Mouse (Mus musculus): Measurements from ENCODE around the gene Ntm.

Gene Ntm

GRCm38 (mm10) chr9:29477219-29477618 lies 485.7 kb downstream of the Ntm start:
- DNase-seq (ENCODE audit: low read depth, low spot score), result peak; percentile 59

GRCm38 (mm10) chr9:29473418-29473817 lies 489.5 kb downstream of the Ntm start:
- no peak for DNase-seq (ENCODE audit: low read depth, low spot score)

GRCm38 (mm10) chr9:29472226-29472625 lies 490.7 kb downstream of the Ntm start:
- DNase-seq (ENCODE audit: low read depth, low spot score), result no peak

- no peak for DNase-seq (ENCODE audit: low read depth, low spot score)
Observed at GRCm38 (mm10) chr9:29464756-29465155, 498.2 kb downstream of the Ntm start.

GRCm38 (mm10) chr9:29462970-29463593 lies 499.9 kb downstream of the Ntm start:
- DNase-seq (ENCODE audit: low read depth, low spot score), result no peak

DNA sequence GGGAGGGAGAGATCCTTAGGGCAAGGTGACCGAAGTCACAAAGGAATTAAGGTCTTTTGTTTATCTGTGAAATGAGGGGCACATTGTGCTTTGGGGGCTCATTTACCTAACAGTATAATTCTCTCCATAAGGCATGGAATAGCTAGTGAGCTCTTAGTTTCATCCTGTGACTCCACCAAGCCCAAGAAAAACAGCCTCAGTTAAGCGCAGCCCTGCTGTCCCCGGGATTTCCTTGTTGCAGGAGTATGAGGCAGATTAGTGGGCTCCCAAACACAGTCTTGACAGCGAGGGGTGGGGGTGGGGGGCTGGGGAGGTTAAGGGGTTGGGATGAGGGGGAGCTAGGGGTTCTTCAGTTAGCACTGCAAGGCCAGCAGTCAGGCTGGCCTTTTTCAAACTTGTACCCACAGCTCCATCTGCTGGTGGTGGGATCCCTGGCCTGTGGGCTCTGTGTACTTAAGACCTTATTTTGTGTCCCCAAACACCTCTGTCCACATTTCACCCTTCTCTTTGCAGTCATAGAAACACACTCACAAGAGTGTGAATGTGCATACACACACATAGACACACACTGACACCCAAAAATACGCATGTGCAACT lies 504.9 kb downstream of the Ntm start:
- DNase-seq (ENCODE audit: low read depth, low spot score), result peak; percentile 80

DNA sequence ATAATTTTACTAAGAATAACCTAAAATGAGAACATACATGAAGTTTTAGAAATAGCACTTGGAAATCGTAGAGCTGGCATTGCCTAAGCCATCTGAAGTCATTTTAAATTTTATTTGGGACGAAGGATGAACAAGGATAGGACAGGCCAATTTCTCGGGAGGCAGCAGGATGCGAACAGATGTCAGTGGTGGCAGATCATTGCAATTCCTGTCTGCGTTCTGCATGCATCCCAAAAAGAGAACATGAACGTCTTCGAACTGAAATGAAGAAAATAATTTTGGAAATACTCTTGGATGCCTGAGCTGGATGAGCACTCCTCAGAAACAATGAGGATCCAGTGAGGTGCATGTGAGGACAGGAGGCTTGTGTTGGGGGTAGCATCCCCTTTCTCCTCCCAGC lies 506.9 kb downstream of the Ntm start:
- DNase-seq (ENCODE audit: low read depth, low spot score), result no peak

GRCm38 (mm10) chr9:29451232-29451631 lies 511.7 kb downstream of the Ntm start:
- no peak for DNase-seq (ENCODE audit: low read depth, low spot score)

DNA sequence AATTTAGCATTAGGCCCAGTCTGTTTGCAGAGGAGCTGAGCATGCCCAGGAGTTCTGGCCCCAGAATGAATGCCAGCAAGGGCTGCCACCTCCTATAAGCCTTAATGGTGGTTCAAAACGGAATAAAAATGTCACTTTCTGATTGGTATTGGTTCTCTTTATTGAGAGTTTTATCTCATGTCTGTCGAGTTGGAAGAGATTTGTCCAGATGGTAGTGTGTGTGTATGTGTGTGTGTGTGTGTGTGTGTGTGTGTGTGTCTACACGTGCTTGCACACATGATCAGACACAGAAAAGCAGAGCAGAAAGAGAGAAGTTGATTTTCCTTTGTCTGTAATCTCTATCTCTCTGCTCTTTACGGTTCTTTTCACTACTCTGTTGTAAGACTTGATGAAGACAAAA lies 518.9 kb downstream of the Ntm start:
- DNase-seq (ENCODE audit: low read depth, low spot score), result no peak

GRCm38 (mm10) chr9:29439401-29439800 lies 523.5 kb downstream of the Ntm start:
- DNase-seq (ENCODE audit: low read depth, low spot score), result no peak

GRCm38 (mm10) chr9:29434611-29435010 lies 528.3 kb downstream of the Ntm start:
- DNase-seq (ENCODE audit: low read depth, low spot score), result no peak

DNA sequence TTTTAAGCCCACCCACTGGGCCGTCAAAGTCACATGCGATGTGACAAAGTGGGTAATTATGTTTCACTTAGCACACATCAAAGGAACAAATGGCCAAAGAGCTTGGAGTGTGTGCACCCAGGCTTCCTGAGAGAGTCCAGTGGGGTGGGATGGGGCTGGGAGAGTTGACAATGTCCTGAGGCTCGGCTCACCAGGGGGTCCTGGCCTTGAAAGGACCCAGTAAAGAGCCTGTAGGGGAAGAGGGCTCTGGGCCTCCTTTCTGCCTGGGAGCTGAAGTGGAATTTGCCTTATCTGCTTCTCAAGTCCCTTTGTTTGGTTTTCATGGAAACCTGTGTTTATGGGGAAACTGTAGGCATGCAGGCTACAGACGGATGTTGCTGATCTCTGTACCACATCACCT lies 529.0 kb downstream of the Ntm start:
- peak; percentile 73 for DNase-seq (ENCODE audit: low read depth, low spot score)

DNA sequence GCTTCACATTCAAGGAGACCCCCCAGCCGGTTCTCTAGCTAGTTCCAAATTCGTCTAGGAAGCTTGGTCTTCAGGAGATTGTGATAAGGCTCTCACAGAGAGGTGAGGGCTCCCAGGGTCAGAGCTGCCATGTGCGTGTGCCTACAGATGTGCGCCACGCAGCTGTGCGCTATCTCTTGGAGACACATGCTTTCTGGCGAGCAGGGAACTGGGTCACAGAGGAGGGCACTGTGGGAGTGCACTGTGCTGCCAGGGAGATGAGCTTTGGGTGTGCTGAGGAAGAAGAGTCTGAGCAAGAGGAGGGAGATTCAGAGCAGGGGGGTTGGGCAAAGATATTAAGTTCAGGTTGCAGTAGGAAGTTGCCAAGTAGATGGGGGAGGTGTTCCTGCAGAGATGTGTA lies 529.8 kb downstream of the Ntm start:
- no peak for DNase-seq (ENCODE audit: low read depth, low spot score)

DNA sequence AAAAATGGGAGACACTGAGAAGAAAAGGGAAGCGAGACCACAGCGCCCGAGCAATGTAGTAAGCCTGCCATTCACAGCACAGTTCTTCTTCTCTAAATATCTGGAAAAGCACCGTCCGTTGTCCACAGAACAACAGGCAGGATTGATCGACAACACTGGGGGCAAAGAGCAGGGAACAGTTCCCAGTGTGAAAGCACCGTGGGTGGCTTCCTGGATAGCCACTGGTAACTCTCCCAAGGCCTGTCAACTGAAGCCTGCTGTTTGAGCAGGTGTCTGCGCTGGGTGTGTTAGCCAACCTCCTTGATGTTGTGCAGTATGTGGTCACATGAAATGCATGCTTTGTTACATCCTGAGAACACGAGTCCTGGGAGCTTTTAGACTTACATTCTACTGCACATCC lies 531.4 kb downstream of the Ntm start:
- DNase-seq (ENCODE audit: low read depth, low spot score), result no peak

DNA sequence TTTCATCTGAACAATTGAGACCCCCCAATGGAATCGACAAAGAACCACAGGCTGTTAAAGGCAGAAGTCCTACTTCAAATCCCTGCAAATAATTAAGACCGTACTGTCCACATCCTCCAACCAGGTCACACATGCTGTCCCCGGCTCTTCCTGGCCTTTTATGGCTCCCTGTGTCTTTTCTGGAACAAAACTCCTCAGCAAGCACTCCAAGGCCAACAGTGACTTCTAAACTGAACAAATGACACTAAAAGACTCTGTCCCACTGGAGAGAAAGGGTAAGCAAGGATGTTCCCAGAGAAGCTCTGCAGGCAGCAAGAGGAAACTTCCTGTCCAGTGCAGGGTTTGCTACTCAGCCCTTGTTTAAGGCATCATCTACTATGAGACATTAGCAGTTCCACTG lies 532.8 kb downstream of the Ntm start:
- DNase-seq (ENCODE audit: low read depth, low spot score), result no peak

- peak; percentile 77 for DNase-seq (ENCODE audit: low read depth, low spot score)
Observed at GRCm38 (mm10) chr9:29428322-29428721, 534.6 kb downstream of the Ntm start.

DNA sequence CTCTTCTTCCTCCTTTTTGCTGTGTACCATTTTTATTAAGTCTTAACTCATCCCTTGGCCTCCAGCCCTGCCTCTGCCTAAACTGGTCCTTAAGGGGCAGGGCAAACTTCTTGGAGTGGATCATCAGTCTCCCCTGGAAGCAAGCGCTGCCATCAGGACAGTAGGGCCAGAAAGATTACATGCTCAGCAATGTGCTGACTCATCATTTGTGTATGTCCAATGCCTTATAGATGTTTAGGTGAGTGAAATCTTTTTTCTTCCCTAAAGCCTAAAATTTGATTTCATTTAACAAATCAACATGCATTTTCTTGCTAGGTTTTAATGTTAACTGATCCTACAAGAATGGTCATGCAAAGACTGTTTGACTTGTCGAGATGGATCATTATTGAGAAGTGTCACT lies 536.7 kb downstream of the Ntm start:
- DNase-seq (ENCODE audit: low read depth, low spot score), result no peak

- DNase-seq (ENCODE audit: low read depth, low spot score), result no peak
Observed at GRCm38 (mm10) chr9:29415578-29415977, 547.4 kb downstream of the Ntm start.

DNA sequence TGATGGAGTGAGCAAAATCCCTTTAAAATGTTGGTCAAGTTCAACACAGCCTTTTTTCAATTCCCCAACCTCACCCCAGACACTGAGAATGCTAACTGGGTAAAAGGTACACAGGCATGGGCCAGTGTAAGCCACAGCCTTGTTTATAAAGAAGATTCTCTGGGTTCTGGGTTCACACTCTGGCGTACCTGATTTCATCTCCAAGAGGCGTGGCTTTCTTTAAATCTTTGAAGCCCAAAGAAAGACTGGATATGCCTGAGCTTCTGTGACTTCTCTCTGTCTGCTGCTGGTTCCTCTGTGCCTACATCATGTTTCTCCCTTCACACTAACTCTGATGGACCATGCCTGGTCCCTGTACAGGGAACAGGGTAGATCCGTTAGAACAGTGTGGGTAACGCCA lies 549.8 kb downstream of the Ntm start:
- DNase-seq (ENCODE audit: low read depth, low spot score), result no peak

- DNase-seq (ENCODE audit: low read depth, low spot score), result peak; percentile 66
Observed at GRCm38 (mm10) chr9:29412181-29412771, 550.7 kb downstream of the Ntm start.

DNA sequence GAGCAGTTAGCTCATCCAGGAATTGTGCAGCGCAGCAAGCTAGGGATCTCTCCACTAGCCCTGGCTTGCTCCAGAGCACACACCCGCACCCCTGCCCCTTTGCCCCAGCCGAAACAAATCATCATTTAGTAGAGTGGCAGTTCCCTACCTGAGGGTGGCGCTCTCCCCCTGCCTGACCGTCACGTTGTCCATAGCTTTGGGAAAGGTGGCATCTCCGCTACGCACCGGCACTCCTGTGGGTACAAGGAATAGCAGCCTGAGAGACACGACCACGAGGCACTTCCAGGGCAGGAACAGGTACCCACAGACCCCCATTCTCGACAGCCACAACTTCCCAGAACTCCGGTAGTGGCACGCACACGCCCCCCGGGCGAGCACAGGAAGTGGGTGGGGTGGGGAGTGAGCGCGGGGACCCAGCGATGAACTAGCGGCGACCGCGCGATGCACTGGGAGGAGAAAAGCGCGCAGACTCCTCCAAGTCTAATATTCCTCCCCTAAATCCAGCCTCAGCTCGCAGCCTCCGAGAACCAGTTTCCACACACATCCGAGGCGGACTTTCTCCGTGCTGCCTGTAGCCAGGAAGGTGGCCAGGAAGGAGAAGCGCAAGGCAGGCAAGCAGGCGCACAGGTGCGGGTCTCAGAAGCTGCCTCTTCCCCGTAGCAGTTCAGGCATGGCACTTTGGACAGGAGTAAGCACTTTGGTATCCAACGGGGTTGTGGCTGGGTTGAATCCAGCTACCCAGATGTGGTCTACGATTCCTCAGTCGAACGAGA lies 551.3 kb downstream of the Ntm start:
- peak; percentile 64 for DNase-seq (ENCODE audit: low read depth, low spot score)

GRCm38 (mm10) chr9:29410728-29411407 lies 552.1 kb downstream of the Ntm start:
- no peak for DNase-seq (ENCODE audit: low read depth, low spot score)
